Mouse (Mus musculus) G1E-ER4 (cell line): ENCODE measurements around the gene Sidt2. TPM values are rescaled to one million over a fixed set of nuclear protein-coding genes. Genes with fewer than 3 reads are reported as not detected.

Source experiments
- GATA1 ChIP-seq: IDR thresholded peaks from one replicate; pipeline ENCODE4 v1.8.0; 2012; ENCODE audit warnings: low read length, inconsistent platforms
- polyA plus RNA-seq: library from polyadenylated mRNA; stranded (reverse); fragments of >175 nt; gene quantifications from 2 replicates; pipeline ENCODE4 v1.2.3, GENCODE M21; 2012

Sidt2 gene
- polyA plus RNA-seq, 1 experiment = 23.1 TPM

DNA sequence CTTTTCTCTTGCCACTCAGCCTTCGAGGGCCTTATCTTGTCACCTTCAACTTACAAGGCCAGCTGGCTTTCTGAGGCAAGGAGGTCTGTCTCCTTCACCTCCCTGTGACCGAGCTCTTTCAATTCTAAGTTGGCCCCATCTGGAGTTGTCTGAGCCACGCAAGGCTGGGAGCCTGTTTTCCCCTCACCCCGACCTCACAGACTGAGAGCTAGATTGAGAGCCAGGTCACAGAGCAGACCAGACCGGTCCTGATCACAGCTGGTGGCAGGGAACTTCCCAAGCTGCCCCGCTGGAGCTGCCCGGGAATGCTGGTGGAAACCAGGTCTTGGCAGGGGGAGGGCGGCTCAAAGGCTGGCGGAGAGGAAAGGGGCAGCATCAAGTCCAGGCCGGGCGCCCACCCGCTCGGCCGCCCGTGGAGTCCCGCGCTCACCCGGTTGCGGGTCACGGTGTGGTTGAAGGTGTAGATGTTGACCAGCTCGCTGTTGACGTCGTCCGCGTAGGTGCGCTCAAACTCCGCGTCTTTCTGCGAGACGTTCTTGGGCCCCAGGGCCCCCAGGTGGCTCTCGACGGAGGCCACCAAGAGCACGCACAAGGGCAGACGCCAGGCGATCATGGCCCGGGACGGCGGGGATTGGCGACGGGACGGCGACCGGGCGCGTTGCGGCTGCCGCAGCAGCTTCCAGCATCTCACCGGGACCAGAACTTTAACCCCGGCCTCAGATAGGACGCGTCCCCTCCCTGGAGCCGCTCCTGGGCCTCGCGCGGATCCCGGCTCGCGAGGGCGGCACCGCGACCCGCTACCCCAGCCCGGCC lies 558 bp downstream of the Sidt2 start:
- TF ChIP-seq GATA1 = no peak

DNA sequence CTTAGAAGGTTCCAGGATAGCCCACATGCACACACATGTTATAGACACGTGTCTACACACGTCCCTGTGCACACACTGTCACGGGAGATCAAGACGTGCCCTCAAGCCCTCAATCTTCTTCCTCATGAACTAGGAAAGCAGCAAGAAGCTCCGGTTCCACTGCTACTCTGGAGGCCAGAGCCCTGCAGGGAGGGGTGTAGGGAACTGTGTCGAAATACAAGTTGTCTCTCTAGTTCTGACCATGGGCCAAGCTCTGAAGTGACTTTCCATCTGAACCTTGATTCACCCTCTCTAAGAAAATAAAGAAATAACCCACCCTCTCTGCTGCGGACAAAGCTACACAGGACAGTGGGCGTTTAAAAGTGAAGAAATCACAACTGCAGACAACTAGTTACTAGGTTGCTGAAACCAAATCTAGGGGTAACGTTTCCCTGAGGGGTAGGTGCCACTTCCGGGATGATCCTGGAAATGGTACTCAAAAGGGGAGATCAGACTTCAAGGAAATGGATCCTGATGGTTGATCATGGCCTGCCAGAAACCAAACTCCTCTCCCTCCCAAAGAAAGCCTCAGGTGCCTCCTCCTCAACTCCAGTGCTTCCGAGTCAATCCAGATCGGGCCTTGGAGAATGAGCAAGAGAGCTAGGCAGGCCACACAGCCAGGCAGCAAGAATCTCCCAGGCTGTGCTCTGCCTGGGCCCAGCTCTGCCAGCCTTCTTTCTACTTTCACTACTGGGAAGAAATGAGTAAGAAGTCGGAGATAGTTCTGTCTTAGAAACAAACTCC lies 1.4 kb downstream of the Sidt2 start:
- no peak for TF ChIP-seq GATA1

DNA sequence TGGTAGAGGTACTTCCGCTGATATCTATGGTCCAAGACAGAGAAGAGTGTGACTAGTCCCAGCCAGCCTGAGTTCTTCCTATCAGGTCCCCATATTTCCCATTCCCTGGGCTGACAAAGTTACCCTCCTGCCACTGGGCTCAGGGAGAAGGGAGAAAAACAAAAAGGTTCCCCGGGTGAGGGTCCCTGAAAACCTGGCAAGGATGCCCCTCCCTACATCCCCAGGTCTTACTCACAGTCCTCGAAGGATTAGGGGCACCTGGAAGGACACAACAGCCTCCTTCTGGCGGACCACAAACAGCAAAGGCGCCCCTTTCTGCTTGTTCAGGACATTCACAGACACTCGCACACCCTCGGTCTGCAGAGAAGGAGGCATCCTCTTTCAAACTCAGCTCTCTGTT lies 2.2 kb downstream of the Sidt2 start:
- no peak for TF ChIP-seq GATA1

DNA sequence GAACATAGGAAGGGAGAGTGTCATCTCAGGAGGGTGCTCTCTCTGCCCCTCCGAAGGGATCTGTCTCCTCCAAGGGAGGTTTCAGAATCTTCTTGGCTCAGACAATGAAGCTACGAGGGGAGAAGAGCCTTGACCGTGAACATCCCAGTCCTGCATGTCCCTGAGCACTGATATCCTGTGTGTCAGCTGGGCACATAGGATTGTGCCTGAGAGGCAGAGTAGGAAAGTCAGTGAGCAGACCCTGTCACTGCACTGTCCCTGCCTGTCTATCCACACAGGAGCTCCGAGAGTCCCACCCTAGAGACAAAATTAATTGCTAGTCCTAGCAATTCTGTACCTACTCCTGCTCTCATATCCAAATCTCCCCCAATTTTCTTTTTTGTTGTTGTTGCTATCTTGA lies 3.0 kb downstream of the Sidt2 start:
- TF ChIP-seq GATA1 = no peak

DNA sequence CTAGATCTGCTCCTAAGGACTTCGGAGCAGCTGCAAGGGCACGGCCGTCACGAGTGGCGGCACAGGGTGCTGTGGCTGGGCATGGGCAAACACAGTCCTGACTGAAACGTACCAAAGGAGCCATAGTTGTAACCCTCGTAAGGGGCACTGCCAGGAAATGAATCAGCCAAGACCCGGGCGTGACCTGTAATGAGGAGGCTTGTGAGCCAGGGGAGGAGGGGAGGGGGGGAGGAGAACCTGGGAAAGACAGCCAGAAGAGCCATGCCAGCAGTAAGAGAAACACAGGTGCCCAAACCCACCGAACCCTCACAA lies 8.2 kb downstream of the Sidt2 start:
- no peak for TF ChIP-seq GATA1

DNA sequence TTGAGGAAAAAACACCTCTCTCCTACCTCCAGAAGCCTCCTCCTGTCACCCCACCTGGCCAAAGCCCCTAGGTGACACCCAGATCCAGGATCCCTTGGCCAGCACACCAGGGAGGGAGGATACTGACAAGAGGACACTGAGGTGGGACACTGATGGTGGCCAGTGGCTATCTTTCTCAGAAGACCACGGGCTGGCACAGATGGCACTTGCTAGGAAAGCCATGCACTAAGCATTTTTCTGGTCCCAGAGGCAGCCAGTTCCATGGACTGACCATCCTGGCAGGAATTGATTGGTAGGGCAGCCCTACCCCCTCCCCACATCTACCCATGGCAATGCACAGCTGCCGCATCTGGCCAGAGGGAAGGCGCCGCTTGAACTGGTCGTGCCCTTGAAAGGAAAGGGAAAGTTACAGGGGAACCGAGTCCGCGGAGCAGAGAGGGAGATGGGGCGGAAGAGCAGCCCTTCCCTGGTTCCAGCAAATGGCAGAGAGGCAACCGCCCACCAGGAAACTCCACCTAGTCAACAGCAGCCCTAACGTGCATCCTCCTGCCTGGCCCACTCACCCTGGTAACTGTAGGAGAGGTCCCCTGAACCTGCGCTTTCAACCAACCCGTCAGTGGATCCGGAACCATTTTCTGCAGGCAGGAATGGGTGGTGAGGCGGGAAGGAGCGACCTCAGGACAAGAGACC lies 8.7 kb downstream of the Sidt2 start:
- TF ChIP-seq GATA1 = no peak

DNA sequence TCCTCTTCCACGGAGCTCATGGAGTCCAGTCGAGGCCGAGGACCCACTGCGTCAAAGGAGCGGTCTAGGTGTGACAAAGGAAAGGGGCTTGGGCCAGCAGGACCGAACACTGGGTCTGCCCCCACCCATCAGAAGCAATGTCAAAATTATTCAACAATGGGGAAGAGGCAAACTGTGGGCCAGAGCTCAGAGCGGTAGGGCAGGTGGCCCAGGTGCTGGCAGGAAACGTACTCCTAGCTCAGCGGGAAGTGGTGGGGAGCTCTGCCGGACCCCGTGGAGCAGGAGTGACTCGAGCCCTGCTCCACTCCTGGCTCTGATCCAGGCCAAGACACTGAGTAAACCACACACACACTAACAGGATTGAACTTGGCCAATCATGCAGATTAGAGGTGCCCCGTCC lies 9.3 kb downstream of the Sidt2 start:
- TF ChIP-seq GATA1 = no peak

DNA sequence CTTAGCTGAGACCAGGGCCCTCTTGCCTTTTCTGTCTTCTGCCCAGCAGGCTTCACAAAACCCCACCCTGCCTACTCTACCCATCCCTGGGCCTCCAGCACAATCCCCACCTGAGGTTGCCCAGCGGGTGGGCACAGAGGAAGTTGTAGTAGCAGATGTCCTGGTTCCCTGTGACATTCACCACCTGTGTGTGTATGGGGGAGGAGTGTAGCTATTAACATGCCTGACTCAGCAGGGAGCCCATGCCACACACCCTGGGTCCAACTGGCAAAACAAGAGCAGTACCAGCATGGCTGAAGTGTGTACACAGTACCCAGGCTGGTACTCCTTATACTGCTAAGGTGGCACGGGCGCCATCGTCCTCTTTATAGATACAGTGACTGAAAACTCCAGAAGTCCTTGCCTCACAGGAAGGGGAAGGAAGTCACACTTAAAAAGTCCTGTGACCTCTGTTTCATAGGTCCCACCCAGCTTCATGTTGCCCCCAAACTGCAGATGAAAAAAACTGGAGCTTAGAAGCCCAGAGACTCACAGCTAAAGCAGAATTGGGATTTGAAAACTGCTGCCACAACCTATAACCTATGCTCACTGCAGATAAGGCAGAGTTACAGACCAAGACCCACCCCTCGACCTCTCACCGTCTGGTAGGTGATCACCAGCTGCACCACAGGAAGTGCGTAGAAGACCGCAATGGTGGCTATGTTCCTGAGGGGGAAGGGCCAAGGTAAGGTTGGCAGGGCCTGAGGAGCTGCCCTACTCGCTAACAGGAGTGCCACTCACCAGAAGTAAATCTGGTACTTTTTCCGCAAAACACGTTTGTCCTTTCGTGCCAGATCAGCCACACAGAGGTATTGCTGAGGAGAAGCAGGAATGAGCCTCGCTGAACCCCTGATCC lies 10.3 kb downstream of the Sidt2 start:
- TF ChIP-seq GATA1 = no peak

DNA sequence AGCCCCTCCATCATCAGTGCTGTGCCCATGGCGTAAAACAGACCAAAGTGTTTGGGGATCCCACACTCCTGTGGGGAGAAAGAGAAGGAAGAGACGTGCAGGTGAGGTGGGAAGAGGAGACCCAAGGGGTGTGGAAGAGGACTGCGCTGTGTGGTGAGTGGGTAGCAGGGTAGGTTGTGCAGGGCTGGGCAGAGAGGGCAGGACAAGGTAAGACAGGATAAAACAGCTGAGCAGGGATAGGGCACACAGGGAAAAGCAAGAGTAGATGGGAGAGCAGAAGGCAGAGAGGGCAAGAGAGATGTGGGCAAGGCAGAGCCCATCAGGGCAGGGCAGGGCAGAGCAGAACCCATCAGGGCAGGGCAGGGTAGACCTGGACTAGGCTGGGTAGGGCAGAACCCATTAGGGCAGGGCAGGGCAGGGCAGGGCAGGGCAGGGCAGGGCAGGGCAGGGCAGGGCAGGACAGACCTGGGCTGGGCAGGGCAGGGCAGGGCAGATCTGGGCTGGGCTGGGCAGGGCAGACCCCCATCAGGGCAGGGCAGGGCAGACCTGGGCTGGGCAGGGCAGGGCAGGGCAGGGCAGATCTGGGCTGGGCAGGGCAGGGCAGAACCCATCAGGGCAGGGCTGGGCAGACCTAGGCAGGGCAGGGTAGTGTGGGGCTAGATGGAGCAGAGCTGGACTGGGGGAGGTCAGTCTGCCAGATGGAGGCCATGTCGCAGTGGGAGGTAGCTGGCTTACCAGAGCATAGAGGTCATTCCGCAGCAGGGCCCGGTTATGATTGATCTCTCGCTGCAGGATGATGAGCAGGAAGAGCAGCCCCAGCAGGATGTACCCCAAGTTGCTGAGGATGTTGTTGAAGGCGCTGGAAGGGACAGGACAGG lies 11.2 kb downstream of the Sidt2 start:
- TF ChIP-seq GATA1 = no peak

DNA sequence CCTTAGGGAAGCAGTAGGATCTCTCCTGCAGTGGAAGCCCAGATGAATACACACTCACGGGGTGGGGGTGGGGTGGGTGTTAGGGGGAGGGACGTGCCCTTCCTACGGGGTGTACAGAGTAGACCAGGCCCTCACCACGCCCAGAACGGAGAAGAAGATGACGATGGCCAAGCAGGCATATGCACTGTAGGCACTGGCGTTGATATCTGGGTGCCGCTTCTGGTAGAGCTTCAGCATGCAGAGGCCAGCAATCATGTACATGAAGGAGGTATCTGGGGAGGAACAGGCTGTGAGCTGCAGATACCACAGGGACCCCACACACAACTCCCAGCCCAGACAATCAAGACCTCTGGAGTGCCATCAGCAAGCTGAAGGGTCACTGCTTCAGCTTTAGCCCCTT lies 12.1 kb downstream of the Sidt2 start:
- no peak for TF ChIP-seq GATA1

DNA sequence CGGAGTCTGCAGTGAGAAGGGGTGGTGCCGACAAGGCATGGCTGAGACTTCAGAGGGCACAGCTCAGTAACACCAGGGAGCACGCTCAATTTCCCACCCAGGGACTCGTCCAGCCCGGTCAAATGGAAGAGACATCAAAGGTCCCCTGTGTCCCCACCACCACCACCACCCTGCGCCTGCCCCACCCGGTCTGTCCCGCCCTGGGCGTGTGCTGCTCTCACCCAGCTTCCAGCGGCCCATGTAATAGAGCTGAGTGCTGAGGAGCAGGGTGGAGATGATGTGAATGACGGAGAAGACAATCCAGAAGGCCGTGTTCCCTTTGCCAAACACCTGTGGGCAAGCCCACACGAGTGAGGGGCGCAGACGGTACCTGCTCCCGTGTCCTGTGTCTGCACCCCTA lies 12.6 kb downstream of the Sidt2 start:
- TF ChIP-seq GATA1 = no peak

DNA sequence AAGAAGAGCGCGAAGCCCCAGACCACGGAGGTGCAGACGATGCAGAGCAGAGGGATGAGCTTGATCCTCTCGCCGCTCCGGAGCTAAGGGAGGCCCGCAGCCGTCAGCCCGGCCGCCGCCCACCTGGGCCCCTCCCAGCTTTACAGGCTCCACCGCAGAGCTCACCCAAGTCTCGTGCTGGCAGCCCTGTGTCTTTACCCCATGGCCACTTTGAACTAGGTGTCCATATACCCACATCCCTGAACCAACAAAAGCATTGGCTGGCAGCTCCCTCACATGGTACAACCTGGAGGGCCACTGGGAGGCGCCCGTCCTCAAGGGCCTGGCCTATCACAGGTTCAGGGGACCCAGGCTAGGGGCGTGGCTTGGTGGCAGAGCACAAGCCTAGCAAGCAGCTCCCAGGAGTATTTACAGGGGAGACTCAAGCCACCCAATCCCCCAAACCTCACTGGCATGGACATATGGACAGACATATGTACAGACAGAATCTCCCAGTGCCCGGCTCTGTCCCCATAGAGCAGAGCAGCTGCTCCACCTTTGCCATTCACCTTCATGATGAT lies 13.6 kb downstream of the Sidt2 start:
- no peak for TF ChIP-seq GATA1

DNA sequence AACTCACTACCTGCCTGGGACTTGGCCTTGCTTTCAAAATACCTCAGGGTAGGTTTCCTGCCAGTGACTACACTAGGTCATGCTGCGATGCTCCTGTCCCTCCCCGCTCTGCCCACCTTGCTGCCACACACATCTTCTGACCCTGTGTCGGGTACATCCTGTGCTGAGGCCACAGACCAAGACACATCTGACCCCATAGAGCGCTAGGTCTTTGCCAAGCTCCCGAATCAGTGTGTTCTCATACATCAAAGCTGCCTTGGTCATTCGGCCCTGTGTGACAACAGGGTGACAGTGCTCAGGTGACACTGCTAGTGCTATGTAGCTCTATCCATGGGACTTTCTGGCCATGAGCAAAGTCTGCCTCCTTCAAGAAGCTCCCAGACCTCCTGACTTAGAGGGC lies 15.3 kb downstream of the Sidt2 start:
- TF ChIP-seq GATA1 = no peak

DNA sequence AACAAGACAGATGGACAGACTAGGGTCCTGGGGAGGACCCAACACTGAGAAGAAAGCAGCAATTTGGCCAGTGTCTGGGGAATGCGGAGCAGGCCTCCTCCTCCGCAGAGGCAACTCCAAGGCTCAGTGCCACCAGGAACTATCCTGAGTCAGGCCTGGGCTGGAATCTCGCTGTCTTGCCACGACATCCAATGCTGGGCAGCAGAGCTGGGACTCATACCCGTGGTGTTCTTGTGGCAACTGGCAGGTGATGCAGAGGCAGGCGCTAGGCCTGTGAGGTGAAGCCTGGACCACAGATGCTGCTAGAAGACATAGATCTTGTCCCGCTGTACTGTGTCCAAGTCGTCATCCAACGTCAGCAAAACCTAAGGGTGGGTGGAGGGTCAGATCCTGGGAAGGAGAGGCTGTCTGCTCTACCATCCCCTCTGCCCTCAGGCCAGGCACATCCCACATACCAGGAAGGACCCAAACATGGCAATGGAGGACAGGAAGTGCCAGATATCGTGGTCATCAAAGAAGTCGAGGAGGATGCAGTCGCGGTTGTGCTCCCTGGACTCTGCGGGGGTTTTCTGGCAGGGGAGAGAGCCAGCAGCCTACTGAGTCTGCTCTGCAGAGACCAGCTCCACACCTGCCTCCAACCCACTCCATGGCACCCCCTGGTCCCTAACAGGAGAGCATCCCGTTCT lies 16.0 kb downstream of the Sidt2 start:
- TF ChIP-seq GATA1 = no peak
